Mouse (Mus musculus) midbrain, embryonic 13.5 days (tissue): Measurements from ENCODE around the gene Rps27. TPM values are rescaled to one million over a fixed set of nuclear protein-coding genes. Genes with fewer than 3 reads are reported as not detected.

Experiments
- ATAC-seq: fragments of 200-750 bp; cut with Nextera tagmentation; 2 replicates; pipeline ENCODE4 v1.8.0; 2017; ENCODE audit warnings: mild to moderate bottlenecking, moderate TSS enrichment, moderate library complexity
- H3K27ac ChIP-seq: fragments of 300-500 bp; sonication (generic); 2 replicates; pipeline ENCODE4 v1.5.1; 2015; ENCODE audit warnings: inconsistent platforms, mild to moderate bottlenecking, moderate library complexity
- H3K27me3 ChIP-seq: fragments of 300-500 bp; sonication (generic); 2 replicates; pipeline ENCODE4 v1.6.1; 2015; ENCODE audit warnings: mild to moderate bottlenecking, inconsistent platforms
- H3K36me3 ChIP-seq: fragments of 300-500 bp; sonication (generic); 2 replicates; pipeline ENCODE4 v1.6.1; 2015; ENCODE audit warnings: mild to moderate bottlenecking, inconsistent platforms
- H3K4me1 ChIP-seq: fragments of 300-500 bp; sonication (generic); replicated peaks from 2 replicates; pipeline ENCODE4 v1.6.1; 2015; ENCODE audit warnings: inconsistent platforms
- H3K4me2 ChIP-seq: fragments of 300-500 bp; sonication (generic); replicated peaks from 2 replicates; pipeline ENCODE4 v1.6.1; 2015; ENCODE audit warnings: moderate library complexity, mild to moderate bottlenecking, inconsistent platforms
- H3K4me3 ChIP-seq: fragments of 300-500 bp; sonication (generic); replicated peaks from 2 replicates; pipeline ENCODE4 v1.5.1; 2015; ENCODE audit warnings: mild to moderate bottlenecking, inconsistent platforms
- H3K9ac ChIP-seq: fragments of 300-500 bp; sonication (generic); replicated peaks from 2 replicates; pipeline ENCODE4 v1.6.1; 2015; ENCODE audit warnings: mild to moderate bottlenecking, inconsistent platforms
- H3K9me3 ChIP-seq: fragments of 300-500 bp; sonication (generic); 2 replicates; pipeline ENCODE4 v1.6.1; 2016; ENCODE audit warnings: mild to moderate bottlenecking, inconsistent platforms
- WGBS: fragments of 180-500 bp; shearing (Covaris S2); methylation state at CpG from one replicate; pipeline ENCODE4 v1.1.7; 2015; 5-methylcytosine and 5-hydroxymethylcytosine counted together
- polyA plus RNA-seq: library from polyadenylated mRNA; unstranded; fragments of >200 nt; fragmentation: Nextera tagmentation; extraction: Ambion mirVana; gene quantifications from 2 replicates; pipeline ENCODE4 v1.2.1, GENCODE M21; 2015

Rps27 gene
- polyA plus RNA-seq, 1 experiment from 2014 or later, result 1,129 TPM

- no peak for ATAC-seq
- H3K27me3 ChIP-seq, result no peaks in the 10 kb centered on the region
- no peaks in the 10 kb centered on the region; the same call in 1 of the 2 replicates for H3K9me3 ChIP-seq
- no peak overlapping the region for H3K27ac ChIP-seq
- no peaks in the 10 kb centered on the region for H3K4me1 ChIP-seq
- 83% methylated on average over 5 of the region's 5 CpGs for WGBS
- no peak overlapping the region for H3K4me3 ChIP-seq
- H3K9ac ChIP-seq, result no peak overlapping the region
- peaks cover 24% of the 10 kb centered on the region for H3K36me3 ChIP-seq
- no peak overlapping the region for H3K4me2 ChIP-seq
Observed at GRCm38 (mm10) chr3:90203619-90204018, 9.8 kb downstream of the Rps27 start.

- H3K4me1 ChIP-seq, result no peaks in the 10 kb centered on the region
- 69% methylated on average over 1 of the region's 1 CpGs for WGBS
- H3K9me3 ChIP-seq, result no peaks in the 10 kb centered on the region; the same call in 1 of the 2 replicates
- H3K27ac ChIP-seq, result no peak overlapping the region
- H3K9ac ChIP-seq, result no peak overlapping the region
- no peak for ATAC-seq
- no peak overlapping the region for H3K4me2 ChIP-seq
- H3K27me3 ChIP-seq, result no peaks in the 10 kb centered on the region
- peaks cover 17% of the 10 kb centered on the region for H3K36me3 ChIP-seq
- H3K4me3 ChIP-seq, result no peak overlapping the region
Observed at GRCm38 (mm10) chr3:90202884-90203283, 10.6 kb downstream of the Rps27 start.

GRCm38 (mm10) chr3:90197548-90197947 is 15.9 kb downstream of the Rps27 start:
- ATAC-seq, result no peak
- Histone ChIP-seq H3K27ac (no peak overlapping the region), H3K27me3 (no peaks in the 10 kb centered on the region), H3K4me3 (no peak overlapping the region), H3K9ac (no peak overlapping the region), H3K4me1 (no peaks in the 10 kb centered on the region), H3K9me3 (no peaks in the 10 kb centered on the region; the same call in 1 of the 2 replicates), H3K4me2 (no peak overlapping the region), H3K36me3 (no peaks in the 10 kb centered on the region)
- 90% methylated on average over 1 of the region's 1 CpGs for WGBS

- WGBS, result 89% methylated on average over 1 of the region's 1 CpGs
- no peak for ATAC-seq
- H3K27ac ChIP-seq, result no peak overlapping the region
Observed at GRCm38 (mm10) chr3:90195644-90196043, 17.8 kb downstream of the Rps27 start.

GRCm38 (mm10) chr3:90194759-90195158 is 18.7 kb downstream of the Rps27 start:
- H3K27ac ChIP-seq, result no peak overlapping the region
- 61% methylated on average over 4 of the region's 4 CpGs for WGBS

More at GRCm38 (mm10) chr3:90195644-90196043, 17.8 kb downstream of the Rps27 start:
- no peak overlapping the region for H3K9ac ChIP-seq
- H3K4me1 ChIP-seq, result no peaks in the 10 kb centered on the region
- H3K4me3 ChIP-seq, result no peak overlapping the region
- H3K4me2 ChIP-seq, result no peak overlapping the region
- no peaks in the 10 kb centered on the region for H3K9me3 ChIP-seq
- H3K36me3 ChIP-seq, result no peaks in the 10 kb centered on the region
- no peaks in the 10 kb centered on the region for H3K27me3 ChIP-seq

GRCm38 (mm10) chr3:90190859-90191510 is 22.5 kb downstream of the Rps27 start:
- Histone ChIP-seq H3K4me2 (no peak overlapping the region), H3K9ac (no peak overlapping the region), H3K36me3 (no peaks in the 10 kb centered on the region), H3K4me3 (no peak overlapping the region), H3K27me3 (no peaks in the 10 kb centered on the region), H3K4me1 (no peaks in the 10 kb centered on the region), H3K9me3 (no peaks in the 10 kb centered on the region), H3K27ac (no peak overlapping the region)
- WGBS, result 82% methylated on average over 11 of the region's 11 CpGs
- no peak for ATAC-seq

More at GRCm38 (mm10) chr3:90194759-90195158, 18.7 kb downstream of the Rps27 start:
- no peak overlapping the region for H3K4me3 ChIP-seq
- no peak overlapping the region for H3K9ac ChIP-seq
- no peak overlapping the region for H3K4me2 ChIP-seq
- H3K4me1 ChIP-seq, result no peaks in the 10 kb centered on the region
- H3K9me3 ChIP-seq, result no peaks in the 10 kb centered on the region
- ATAC-seq, result no peak
- no peaks in the 10 kb centered on the region for H3K36me3 ChIP-seq
- H3K27me3 ChIP-seq, result no peaks in the 10 kb centered on the region

- no peaks in the 10 kb centered on the region for H3K27me3 ChIP-seq
- H3K27ac ChIP-seq, result no peak overlapping the region
- no peaks in the 10 kb centered on the region for H3K9me3 ChIP-seq
- no peaks in the 10 kb centered on the region for H3K4me1 ChIP-seq
- H3K9ac ChIP-seq, result no peak overlapping the region
- H3K36me3 ChIP-seq, result no peaks in the 10 kb centered on the region
- WGBS, result 77% methylated on average over 3 of the region's 3 CpGs
- no peak overlapping the region for H3K4me3 ChIP-seq
- ATAC-seq, result no peak
- H3K4me2 ChIP-seq, result no peak overlapping the region
Observed at GRCm38 (mm10) chr3:90183581-90183980, 29.9 kb downstream of the Rps27 start.

- 82% methylated on average over 3 of the region's 3 CpGs for WGBS
- ATAC-seq, result no peak
Observed at GRCm38 (mm10) chr3:90179566-90179965, 33.9 kb downstream of the Rps27 start.

More at GRCm38 (mm10) chr3:90179566-90179965, 33.9 kb downstream of the Rps27 start:
- no peak overlapping the region for H3K4me3 ChIP-seq
- no peaks in the 10 kb centered on the region for H3K9me3 ChIP-seq
- H3K9ac ChIP-seq, result no peak overlapping the region
- H3K36me3 ChIP-seq, result no peaks in the 10 kb centered on the region
- no peak overlapping the region for H3K4me2 ChIP-seq
- no peaks in the 10 kb centered on the region for H3K4me1 ChIP-seq
- H3K27me3 ChIP-seq, result no peaks in the 10 kb centered on the region
- H3K27ac ChIP-seq, result no peak overlapping the region

Other genes starting within 250 kb of the Rps27 start
- 139 and 148 TPM in 2 replicates for gene Hax1, start 214.9 kb downstream of the Rps27 start, polyA plus RNA-seq
- 241 and 251 TPM in 2 replicates for gene 4933434E20Rik, start 162.0 kb downstream of the Rps27 start, polyA plus RNA-seq
- 169 and 170 TPM in 2 replicates for gene Ubap2l, start 161.0 kb downstream of the Rps27 start, polyA plus RNA-seq
- 396 and 421 TPM in 2 replicates for gene Tpm3, start 141.0 kb downstream of the Rps27 start, polyA plus RNA-seq
- gene Nup210l, start 109.5 kb downstream of the Rps27 start, polyA plus RNA-seq, result 0.34 and 0.45 TPM in 2 replicates
- gene Rab13, start within 50 bp of the Rps27 start, polyA plus RNA-seq, result 19.9 and 25.6 TPM in 2 replicates
- 90.2 and 97.6 TPM in 2 replicates for gene Jtb, start 17.9 kb upstream of the Rps27 start, polyA plus RNA-seq
- gene Creb3l4, start 29.9 kb upstream of the Rps27 start, polyA plus RNA-seq, result 3.3 and 3.4 TPM in 2 replicates
- gene Slc39a1, start 34.5 kb upstream of the Rps27 start, polyA plus RNA-seq, result 57.0 and 60.9 TPM in 2 replicates
- gene Crtc2, start 40.5 kb upstream of the Rps27 start, polyA plus RNA-seq, result 16.9 and 21.4 TPM in 2 replicates
- 5.9 and 6.6 TPM in 2 replicates for gene Dennd4b, start 51.5 kb upstream of the Rps27 start, polyA plus RNA-seq
- 15.1 and 16.0 TPM in 2 replicates for gene Gatad2b, start 79.5 kb upstream of the Rps27 start, polyA plus RNA-seq
- 20.2 and 21.8 TPM in 2 replicates for gene Slc27a3, start 176.3 kb upstream of the Rps27 start, polyA plus RNA-seq
- 29.1 and 32.6 TPM in 2 replicates for gene Ints3, start 220.0 kb upstream of the Rps27 start, polyA plus RNA-seq